Mouse (Mus musculus) cerebellum, adult 8-10 months (tissue): ENCODE data around the gene Ptpra.

Experiments
- DNase-seq: peaks from one replicate; pipeline ENCODE4 v3.0.0; 2022

Gene Ptpra

GRCm38 (mm10) chr2:130449794-130450433 is at the start of gene Ptpra:
Gene Ptpra, plus strand, starts transcription at chr2:130450278.
- DNase-seq: peak; percentile 92

- no peak for DNase-seq
Observed at GRCm38 (mm10) chr2:130401891-130402290, 48.2 kb upstream of the Ptpra start.

- no peak for DNase-seq
Observed at GRCm38 (mm10) chr2:130404939-130405338, 45.1 kb upstream of the Ptpra start, which contains the start of the genes Gm28372 and 1700020A23Rik. Gene Gm28372, plus strand, starts transcription at chr2:130405239. Gene 1700020A23Rik, plus strand, starts transcription at chr2:130405259.

- no peak for DNase-seq
Observed at GRCm38 (mm10) chr2:130406178-130406577, 43.9 kb upstream of the Ptpra start, which contains the start of gene Tmem239. Gene Tmem239, plus strand, starts transcription at chr2:130406478.

- no peak for DNase-seq
Observed at GRCm38 (mm10) chr2:130408194-130408593, 41.9 kb upstream of the Ptpra start.

- DNase-seq: peak; percentile 84
Observed at GRCm38 (mm10) chr2:130411558-130412495, 38.3 kb upstream of the Ptpra start.

- no peak for DNase-seq
Observed at GRCm38 (mm10) chr2:130412775-130413174, 37.3 kb upstream of the Ptpra start.

GRCm38 (mm10) chr2:130414094-130414856 is 35.8 kb upstream of the Ptpra start:
- no peak for DNase-seq

GRCm38 (mm10) chr2:130421781-130422620 is 28.1 kb upstream of the Ptpra start:
- peak; percentile 14 for DNase-seq

GRCm38 (mm10) chr2:130423397-130424125 is 26.5 kb upstream of the Ptpra start:
- DNase-seq: peak; percentile 79

GRCm38 (mm10) chr2:130424126-130424853 is 25.8 kb upstream of the Ptpra start, which contains the start of the genes Vps16 and Pced1a:
Gene Vps16, plus strand, starts transcription at chr2:130424339.
Gene Pced1a, minus strand, starts transcription at chr2:130424701.
- DNase-seq: peak; percentile 91

GRCm38 (mm10) chr2:130425112-130425511 is 25.0 kb upstream of the Ptpra start:
- no peak for DNase-seq

GRCm38 (mm10) chr2:130429851-130430250 is 20.2 kb upstream of the Ptpra start:
- DNase-seq: no peak

- DNase-seq: no peak
Observed at GRCm38 (mm10) chr2:130430484-130430883, 19.6 kb upstream of the Ptpra start.

GRCm38 (mm10) chr2:130432157-130432556 is 17.9 kb upstream of the Ptpra start:
- DNase-seq: no peak

- peak; percentile 47 for DNase-seq
Observed at GRCm38 (mm10) chr2:130433152-130433551, 16.9 kb upstream of the Ptpra start.

GRCm38 (mm10) chr2:130436769-130437168 is 13.3 kb upstream of the Ptpra start:
- no peak for DNase-seq

GRCm38 (mm10) chr2:130438861-130439260 is 11.2 kb upstream of the Ptpra start:
- no peak for DNase-seq

- no peak for DNase-seq
Observed at GRCm38 (mm10) chr2:130439840-130440480, 10.1 kb upstream of the Ptpra start.

GRCm38 (mm10) chr2:130442162-130442561 is 7.9 kb upstream of the Ptpra start:
- DNase-seq: no peak
